Mouse (Mus musculus) heart, adult 2 months (tissue): ENCODE data around the gene Nr6a1.
A peak's percentile ranks its signal among the peaks of the same experiment; 100 is the strongest.

Experiments
- CTCF ChIP-seq: fragments of 200-600 bp; IDR thresholded peaks from 2 replicates; pipeline ENCODE4 v1.8.1; 2022; ENCODE audit warnings: antibody characterized with exemption, mild to moderate bottlenecking, moderate library complexity
- EP300 ChIP-seq: fragments of 200-500 bp; IDR thresholded peaks from 2 replicates; pipeline ENCODE4 v1.6.1; 2011; ENCODE audit warnings: low read depth, low read length, control low read depth; ENCODE audit not compliant: insufficient read depth
- POLR2A ChIP-seq: fragments of 200-500 bp; IDR thresholded peaks from 2 replicates; pipeline ENCODE4 v1.6.1; 2011; ENCODE audit warnings: mild to moderate bottlenecking, low read depth, low read length, control low read depth; ENCODE audit not compliant: insufficient read depth

- TF ChIP-seq CTCF (peak; percentile 93), POLR2A (no peak), EP300 (peak; percentile 43; the same call in 1 of the 2 replicates)
These were observed 130.3 kb downstream of the Nr6a1 start for GRCm38 (mm10) chr2:38797087-38797624.
